Mouse (Mus musculus) neural tube, embryonic 11.5 days (tissue): ENCODE measurements around the gene Armcx6. TPM values are rescaled to one million over a fixed set of nuclear protein-coding genes. Genes with fewer than 3 reads are reported as not detected.

Experiments
- microRNA-seq: library from miRNA; unstranded; fragments of <30 nt; microRNA quantifications from one replicate; pipeline ENCODE4, GENCODE M21; 2016
- polyA plus RNA-seq: library from polyadenylated mRNA; unstranded; fragments of >200 nt; fragmentation: Nextera tagmentation; extraction: Ambion mirVana; gene quantifications from 2 replicates; pipeline ENCODE4 v1.2.1, GENCODE M21; 2014

The Armcx6 gene
- polyA plus RNA-seq, 1 experiment from 2014 or later, result 21.2 TPM

Small RNA genes within 50 kb of the gene (microRNA-seq; reads per million reads assigned to microRNA genes)
- gene Mir7093, result not detected

Other genes starting within 250 kb of the Armcx6 start
- 66.5 and 67.0 TPM in 2 replicates for gene Timm8a1, start 209.6 kb downstream of the Armcx6 start, polyA plus RNA-seq
- 0.88 and 1.9 TPM in 2 replicates for gene Btk, start 167.8 kb downstream of the Armcx6 start, polyA plus RNA-seq
- 300 and 324 TPM in 2 replicates for gene Rpl36a, start 165.8 kb downstream of the Armcx6 start, polyA plus RNA-seq
- 2.6 and 3.5 TPM in 2 replicates for gene Gla, start 150.3 kb downstream of the Armcx6 start, polyA plus RNA-seq
- gene Hnrnph2, start 150.2 kb downstream of the Armcx6 start, polyA plus RNA-seq, result 163 and 179 TPM in 2 replicates
- 6.4 and 6.6 TPM in 2 replicates for gene Armcx4, start 64.9 kb downstream of the Armcx6 start, polyA plus RNA-seq
- gene Armcx1, start 33.5 kb downstream of the Armcx6 start, polyA plus RNA-seq, result 54.5 and 54.6 TPM in 2 replicates
- 70.5 and 74.5 TPM in 2 replicates for gene Armcx3, start 5.2 kb upstream of the Armcx6 start, polyA plus RNA-seq
- gene Armcx2, start 57.8 kb upstream of the Armcx6 start, polyA plus RNA-seq, result 86.8 and 92.0 TPM in 2 replicates
- gene Nxf2, start 213.3 kb upstream of the Armcx6 start, polyA plus RNA-seq, result 0.19 and 0.35 TPM in 2 replicates